Mouse (Mus musculus): ENCODE data around the gene Polr3g. TPM values are rescaled to one million over a fixed set of nuclear protein-coding genes. Genes with fewer than 3 reads are reported as not detected.

The Polr3g gene
- 15.7 TPM for polyA plus RNA-seq (2014; fragmentation: Illumina TruSeq; extraction: RNeasy Lipid Tissue Mini Kit (QIAGEN cat#74804); ENCODE audit: low replicate concordance)

GRCm38 (mm10) chr13:81710775-81711545, at the start of gene Polr3g, which contains the start of gene Mblac2:
TSS of gene Polr3g (minus strand) at chr13:81711013.
TSS of gene Mblac2 (plus strand) at chr13:81711341.

GRCm38 (mm10) chr13:81657351-81658052, 53.3 kb downstream of the Polr3g start, which contains the start of gene Lysmd3:
TSS of gene Lysmd3 (plus strand) at chr13:81657663.

GRCm38 (mm10) chr13:81632720-81633415, 77.9 kb downstream of the Polr3g start, which contains the start of gene Adgrv1:
TSS of gene Adgrv1 (minus strand) at chr13:81633154.

Other genes with a start within 250 kb of the Polr3g start
- gene Adgrv1, start 77.9 kb downstream of the Polr3g start, polyA plus RNA-seq (2014; fragmentation: Illumina TruSeq; extraction: RNeasy Lipid Tissue Mini Kit (QIAGEN cat#74804); ENCODE audit: low replicate concordance), result 1.3 TPM
- gene Lysmd3, start 53.4 kb downstream of the Polr3g start, polyA plus RNA-seq (2014; fragmentation: Illumina TruSeq; extraction: RNeasy Lipid Tissue Mini Kit (QIAGEN cat#74804); ENCODE audit: low replicate concordance), result 260 TPM
- 8.2 TPM for gene Mblac2, start 328 bp upstream of the Polr3g start, polyA plus RNA-seq (2014; fragmentation: Illumina TruSeq; extraction: RNeasy Lipid Tissue Mini Kit (QIAGEN cat#74804); ENCODE audit: low replicate concordance)
- 183 TPM for gene Cetn3, start 72.1 kb upstream of the Polr3g start, polyA plus RNA-seq (2014; fragmentation: Illumina TruSeq; extraction: RNeasy Lipid Tissue Mini Kit (QIAGEN cat#74804); ENCODE audit: low replicate concordance)

All from small intestine, adult 10 weeks (tissue).